Mouse (Mus musculus): ENCODE measurements around the gene Gbp4. TPM values are rescaled to one million over a fixed set of nuclear protein-coding genes. Genes with fewer than 3 reads are reported as not detected.

Gbp4 gene
- polyA plus RNA-seq, 1 experiment: 0.66 TPM

Other genes with a start within 250 kb of the Gbp4 start
- not detected for gene Abcg3, start 156.9 kb downstream of the Gbp4 start, polyA plus RNA-seq (2012; fragmentation: generic; extraction: Trizol)
- gene Gbp9, start within 50 bp of the Gbp4 start, polyA plus RNA-seq (2012; fragmentation: generic; extraction: Trizol): 0.85 TPM
- 0.46 TPM for gene Gbp8, start within 50 bp of the Gbp4 start, polyA plus RNA-seq (2012; fragmentation: generic; extraction: Trizol)
- 0.42 TPM for gene Gbp10, start 99.9 kb upstream of the Gbp4 start, polyA plus RNA-seq (2012; fragmentation: generic; extraction: Trizol)
- 0.68 TPM for gene Gm43302, start 154.1 kb upstream of the Gbp4 start, polyA plus RNA-seq (2012; fragmentation: generic; extraction: Trizol)
- gene Gbp6, start 154.1 kb upstream of the Gbp4 start, polyA plus RNA-seq (2012; fragmentation: generic; extraction: Trizol): 0.05 TPM